Mouse (Mus musculus) forebrain, postnatal 0 days (tissue): ENCODE measurements around the gene Nop9. TPM values are rescaled to one million over a fixed set of nuclear protein-coding genes. Genes with fewer than 3 reads are reported as not detected.
A peak's percentile ranks its signal among the peaks of the same experiment; 100 is the strongest.

Experiments
- ATAC-seq: fragments of 200-750 bp; cut with Nextera tagmentation; 2 replicates; pipeline ENCODE4 v1.8.0; 2017; ENCODE audit warnings: mild to moderate bottlenecking, moderate library complexity
- DNase-seq: peaks from one replicate; pipeline ENCODE4 v3.0.0-alpha.2; 2015
- H3K27ac ChIP-seq: fragments of 300-500 bp; sonication (generic); 2 replicates; pipeline ENCODE4 v1.5.1; 2014; ENCODE audit warnings: low read depth, mild to moderate bottlenecking, antibody characterized with exemption, low read length, moderate library complexity, mixed read lengths
- H3K27me3 ChIP-seq: fragments of 300-500 bp; sonication (generic); 2 replicates; pipeline ENCODE4 v1.6.1; 2014; ENCODE audit warnings: mild to moderate bottlenecking, low read length, mixed read lengths; ENCODE audit not compliant: insufficient read depth
- H3K36me3 ChIP-seq: fragments of 300-500 bp; sonication (generic); 2 replicates; pipeline ENCODE4 v1.6.1; 2014; ENCODE audit warnings: mild to moderate bottlenecking, moderate library complexity; ENCODE audit not compliant: insufficient read depth
- H3K4me1 ChIP-seq: fragments of 300-500 bp; sonication (generic); 2 replicates; pipeline ENCODE4 v1.6.1; 2014; ENCODE audit warnings: antibody characterized with exemption; ENCODE audit not compliant: insufficient read depth
- H3K4me2 ChIP-seq: fragments of 300-500 bp; sonication (generic); 2 replicates; pipeline ENCODE4 v1.6.1; 2014; ENCODE audit warnings: low read depth, mild to moderate bottlenecking, moderate library complexity
- H3K4me3 ChIP-seq: fragments of 300-500 bp; sonication (generic); 2 replicates; pipeline ENCODE4 v1.5.1; 2014; ENCODE audit warnings: low read depth, low read length, mixed read lengths
- H3K9ac ChIP-seq: fragments of 300-500 bp; sonication (generic); 2 replicates; pipeline ENCODE4 v1.6.1; 2014; ENCODE audit warnings: mild to moderate bottlenecking
- H3K9me3 ChIP-seq: fragments of 300-500 bp; sonication (generic); 2 replicates; pipeline ENCODE4 v1.6.1; 2016; ENCODE audit warnings: low read length
- CTCF ChIP-seq: sonication (generic); IDR thresholded peaks from 2 replicates; pipeline ENCODE4 v1.5.1; 2016; ENCODE audit warnings: antibody characterized with exemption, control low read depth, low read depth
- WGBS: fragments of 180-500 bp; shearing (Covaris S2); extraction: QIAGEN DNeasy Blood & Tissue Kit; methylation state at CpG from one replicate; pipeline ENCODE4 v1.1.7; 2014; 5-methylcytosine and 5-hydroxymethylcytosine counted together
- polyA plus RNA-seq: library from polyadenylated mRNA; unstranded; fragments of >200 nt; fragmentation: Nextera tagmentation; extraction: Ambion mirVana; gene quantifications from 2 replicates; pipeline ENCODE4 v1.2.1, GENCODE M21; 2015
- total RNA-seq: library from RNA; depleted of rRNA; stranded (reverse); fragments of >200 nt; gene quantifications from 2 replicates; pipeline ENCODE4 v1.2.3, GENCODE M21; 2014

Gene Nop9
- total and polyA plus RNA-seq, 2 experiments from 2014 or later, result 25.6 to 34.7 TPM

GRCm38 (mm10) chr14:55720666-55721065, 24.8 kb upstream of the Nop9 start:
- Histone ChIP-seq H3K4me2 (no peak overlapping the region), H3K4me3 (no peak overlapping the region), H3K27ac (no peak overlapping the region), H3K27me3 (no peaks in the 10 kb centered on the region), H3K4me1 (no peaks in the 10 kb centered on the region), H3K9me3 (no peaks in the 10 kb centered on the region), H3K36me3 (peaks cover 31% of the 10 kb centered on the region), H3K9ac (no peak overlapping the region)
- no peak for ATAC-seq
- DNase-seq, result no peak
- TF ChIP-seq CTCF, result no peak
- WGBS, result 87% methylated on average over 12 of the region's 12 CpGs

GRCm38 (mm10) chr14:55721076-55721475, 24.4 kb upstream of the Nop9 start:
- Histone ChIP-seq H3K4me2 (peak overlapping the region; percentile 78), H3K9ac (peak overlapping the region; percentile 76), H3K4me1 (no peaks in the 10 kb centered on the region), H3K27me3 (no peaks in the 10 kb centered on the region), H3K27ac (peak overlapping the region; percentile 79; the same call in 1 of the 2 replicates), H3K9me3 (no peaks in the 10 kb centered on the region), H3K36me3 (peaks cover 29% of the 10 kb centered on the region), H3K4me3 (peak overlapping the region; percentile 57)
- no peak for TF ChIP-seq CTCF
- no peak for DNase-seq
- 82% methylated on average over 6 of the region's 6 CpGs for WGBS
- no peak for ATAC-seq

- Histone ChIP-seq H3K36me3 (peaks cover 22% of the 10 kb centered on the region), H3K4me1 (no peaks in the 10 kb centered on the region), H3K27me3 (no peaks in the 10 kb centered on the region), H3K9me3 (no peaks in the 10 kb centered on the region), H3K27ac (peak within 1 kb of the TSS; percentile 79), H3K4me3 (peak within 1 kb of the TSS; percentile 57), H3K4me2 (peak within 1 kb of the TSS; percentile 78), H3K9ac (peak within 1 kb of the TSS; percentile 76)
- peak; percentile 98 for TF ChIP-seq CTCF
- WGBS, result under 1% methylated on average over 50 of the region's 50 CpGs
- DNase-seq (peak; percentile 95), ATAC-seq (peak; percentile 97)
These were observed 23.6 kb upstream of the Nop9 start, which contains the start of gene Rabggta for GRCm38 (mm10) chr14:55721700-55722437. Rabggta (minus strand) TSS chr14:55722263.

- peak overlapping the region; percentile 57 for H3K4me3 ChIP-seq
- ATAC-seq (peak; percentile 5), DNase-seq (no peak)
- no peaks in the 10 kb centered on the region for H3K27me3 ChIP-seq
- TF ChIP-seq CTCF, result no peak
- peaks cover 16% of the 10 kb centered on the region for H3K36me3 ChIP-seq
- no peaks in the 10 kb centered on the region for H3K4me1 ChIP-seq
- H3K27ac ChIP-seq, result peak overlapping the region; percentile 79; the same call in 1 of the 2 replicates
- H3K4me2 ChIP-seq, result peak overlapping the region; percentile 78
- H3K9me3 ChIP-seq, result no peaks in the 10 kb centered on the region
- 41% methylated on average over 8 of the region's 8 CpGs for WGBS
- H3K9ac ChIP-seq, result peak overlapping the region; percentile 76; the same call in 1 of the 2 replicates
These were observed 23.0 kb upstream of the Nop9 start for GRCm38 (mm10) chr14:55722438-55722945.

- no peak for TF ChIP-seq CTCF
- 94% methylated on average over 7 of the region's 7 CpGs for WGBS
These were observed 22.1 kb upstream of the Nop9 start for GRCm38 (mm10) chr14:55723433-55723832.

GRCm38 (mm10) chr14:55724411-55724871, 21.1 kb upstream of the Nop9 start:
- 0 out of 2 replicates have a peak, but pooled peaks cover 4% of the 10 kb centered on the region for H3K36me3 ChIP-seq
- H3K4me1 ChIP-seq, result no peaks in the 10 kb centered on the region
- no peaks in the 10 kb centered on the region for H3K9me3 ChIP-seq
- ATAC-seq (no peak), DNase-seq (no peak)
- no peak overlapping the region for H3K4me3 ChIP-seq
- H3K27me3 ChIP-seq, result no peaks in the 10 kb centered on the region
- no peak overlapping the region for H3K4me2 ChIP-seq
- whole genome bisulfite sequencing, result 60% methylated on average over 8 of the region's 8 CpGs
- no peak overlapping the region for H3K9ac ChIP-seq
- no peak overlapping the region for H3K27ac ChIP-seq
- no peak for TF ChIP-seq CTCF

More at GRCm38 (mm10) chr14:55723433-55723832, 22.1 kb upstream of the Nop9 start:
- DNase-seq (no peak), ATAC-seq (no peak)
- no peak overlapping the region for H3K4me2 ChIP-seq
- H3K9me3 ChIP-seq, result no peaks in the 10 kb centered on the region
- peaks cover 10% of the 10 kb centered on the region for H3K36me3 ChIP-seq
- H3K9ac ChIP-seq, result no peak overlapping the region
- H3K27ac ChIP-seq, result no peak overlapping the region
- H3K4me1 ChIP-seq, result no peaks in the 10 kb centered on the region
- H3K4me3 ChIP-seq, result no peak overlapping the region
- no peaks in the 10 kb centered on the region for H3K27me3 ChIP-seq

- Histone ChIP-seq H3K9ac (no peak overlapping the region), H3K27ac (no peak overlapping the region), H3K4me1 (0 out of 2 replicates have a peak, but pooled peaks cover 11% of the 10 kb centered on the region), H3K9me3 (no peaks in the 10 kb centered on the region), H3K4me3 (no peak overlapping the region), H3K4me2 (no peak overlapping the region), H3K36me3 (no peaks in the 10 kb centered on the region), H3K27me3 (no peaks in the 10 kb centered on the region)
- ATAC-seq (no peak), DNase-seq (no peak)
- TF ChIP-seq CTCF, result no peak
These were observed 19.2 kb upstream of the Nop9 start for GRCm38 (mm10) chr14:55726261-55726660.
